Mouse (Mus musculus): ENCODE results near the gene Lrmda. TPM values are rescaled to one million over a fixed set of nuclear protein-coding genes. Genes with fewer than 3 reads are reported as not detected.

Gene Lrmda
- polyA plus RNA-seq, 1 experiment: 0.14 TPM

- DNase-seq (ENCODE audit: extremely low spot score in 1 of 2, low spot score in 1 of 2): no peak
These were observed 945.5 kb downstream of the Lrmda start for GRCm38 (mm10) chr14:22964796-22965660.

DNA sequence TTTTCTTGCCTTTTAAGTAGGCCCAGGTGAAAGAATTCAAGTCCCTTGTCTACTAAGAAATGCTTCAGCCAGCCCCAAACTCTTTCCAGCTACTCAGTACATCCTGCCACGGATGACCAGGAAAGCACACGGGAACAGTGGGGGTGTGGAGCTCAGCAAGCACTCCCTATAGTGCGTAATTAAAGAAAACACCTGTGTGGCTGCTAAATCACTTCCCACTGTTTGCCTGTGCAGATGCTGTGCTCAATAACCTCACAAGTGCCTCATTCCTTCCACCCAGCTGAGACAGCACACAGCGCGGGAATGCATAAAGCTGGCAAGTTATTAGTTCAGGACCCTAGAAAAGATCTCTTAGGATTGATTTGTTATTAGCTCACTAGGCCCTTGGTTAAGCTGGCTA lies 949.2 kb downstream of the Lrmda start:
- no peak for DNase-seq (ENCODE audit: extremely low spot score in 1 of 2, low spot score in 1 of 2)

DNA sequence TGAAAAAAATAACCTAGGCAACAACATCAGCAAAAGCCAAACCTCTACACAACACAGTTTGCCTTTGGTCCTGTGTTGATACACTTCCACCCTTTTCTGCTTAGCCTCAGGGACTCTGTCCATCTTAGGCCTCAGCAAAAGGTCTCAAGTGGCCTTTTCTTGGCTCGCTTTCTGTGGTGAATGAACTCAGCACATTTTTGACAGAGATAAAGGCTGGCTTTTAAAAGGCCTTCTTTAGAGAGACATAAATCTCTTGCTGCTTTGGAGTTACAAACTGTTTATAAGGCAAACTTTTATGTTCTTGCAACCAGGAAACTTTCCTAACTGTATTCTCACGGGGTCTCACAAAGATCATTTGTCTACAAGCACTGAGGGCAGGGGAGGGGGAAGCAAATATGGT lies 967.2 kb downstream of the Lrmda start:
- DNase-seq (ENCODE audit: extremely low spot score in 1 of 2, low spot score in 1 of 2): no peak

DNA sequence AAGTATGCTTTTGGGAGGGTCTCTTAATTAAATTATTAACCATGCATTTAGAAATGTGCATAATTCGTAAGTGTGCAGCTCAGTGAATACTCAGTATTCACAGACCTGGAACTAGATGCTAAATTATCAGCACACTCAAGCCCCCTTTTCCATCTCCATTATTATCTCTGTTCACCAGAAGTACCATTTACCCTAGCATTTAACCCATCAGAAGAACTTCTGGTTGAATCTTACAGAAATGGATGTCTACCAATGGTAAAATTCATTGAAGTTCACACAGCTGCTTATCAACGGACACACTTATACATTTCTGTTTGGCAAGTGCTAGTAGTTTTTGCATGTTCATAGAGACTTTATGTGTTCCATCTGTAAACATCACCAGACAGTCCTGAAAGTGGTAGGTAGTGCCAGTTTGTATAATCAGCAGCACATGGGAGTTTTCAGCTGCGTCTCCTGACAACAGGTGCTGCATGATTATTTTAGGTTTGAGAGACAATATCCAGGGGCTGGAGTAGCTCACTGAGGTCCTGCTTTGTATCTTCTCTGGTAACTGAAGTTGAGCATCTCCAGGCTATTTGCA lies 968.7 kb downstream of the Lrmda start:
- DNase-seq (ENCODE audit: extremely low spot score in 1 of 2, low spot score in 1 of 2): no peak

DNA sequence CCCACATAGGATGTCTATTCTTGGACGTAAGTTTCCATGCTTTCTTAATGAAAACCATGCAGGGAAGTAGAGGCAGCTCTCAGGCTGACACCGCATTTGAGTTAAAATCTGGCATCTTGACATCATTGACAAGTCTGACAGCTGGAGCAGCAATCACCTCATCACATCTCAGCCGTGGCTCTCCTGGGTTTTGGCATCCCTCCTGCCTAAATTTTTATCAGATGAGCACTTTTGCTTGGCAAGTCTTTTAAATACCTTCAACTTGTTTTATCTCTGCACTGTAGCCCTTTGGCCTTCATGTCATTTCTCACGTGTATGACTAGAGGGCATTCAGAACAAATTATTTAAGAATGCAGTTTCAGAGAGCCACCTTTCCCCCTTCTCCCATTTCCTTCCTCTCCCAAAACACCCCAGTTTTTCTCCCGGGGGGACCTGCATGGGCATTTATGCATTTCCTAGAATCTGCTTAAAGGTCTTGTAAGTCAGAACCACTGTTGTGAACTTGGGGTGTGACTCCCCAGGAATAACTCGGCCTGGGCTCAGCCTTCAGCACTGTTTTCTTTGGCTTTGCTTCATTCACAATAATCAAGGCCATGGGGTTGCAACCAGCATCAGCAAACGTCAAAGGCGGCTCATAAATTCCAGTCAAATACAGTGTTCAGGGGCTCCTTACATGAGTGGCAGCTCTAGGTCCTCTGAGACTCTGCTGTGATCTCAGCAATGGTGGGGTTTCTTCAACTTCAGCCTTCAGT lies 975.8 kb downstream of the Lrmda start:
- no peak for DNase-seq (ENCODE audit: extremely low spot score in 1 of 2, low spot score in 1 of 2)

GRCm38 (mm10) chr14:22998906-22999305 lies 979.4 kb downstream of the Lrmda start:
- no peak for DNase-seq (ENCODE audit: extremely low spot score in 1 of 2, low spot score in 1 of 2)

DNA sequence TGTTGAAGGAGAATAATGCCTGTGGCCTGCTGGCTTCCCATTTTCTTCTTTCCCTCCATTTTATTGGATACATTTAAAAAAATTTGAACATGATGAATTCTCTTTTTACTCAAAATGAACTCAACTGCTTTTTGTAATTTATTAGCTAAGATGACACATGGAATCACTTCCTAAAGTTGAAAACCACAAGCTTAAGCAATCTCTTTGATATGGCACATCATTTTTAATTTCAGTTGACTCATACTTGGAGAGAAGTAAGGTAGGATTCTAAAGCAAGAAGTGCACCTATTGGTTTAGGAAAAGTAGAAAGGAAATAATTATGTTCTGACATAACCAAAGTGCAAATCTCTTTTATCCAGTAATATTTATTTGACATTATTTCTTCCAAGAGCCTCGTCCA lies 992.5 kb downstream of the Lrmda start:
- DNase-seq (ENCODE audit: extremely low spot score in 1 of 2, low spot score in 1 of 2): no peak

DNA sequence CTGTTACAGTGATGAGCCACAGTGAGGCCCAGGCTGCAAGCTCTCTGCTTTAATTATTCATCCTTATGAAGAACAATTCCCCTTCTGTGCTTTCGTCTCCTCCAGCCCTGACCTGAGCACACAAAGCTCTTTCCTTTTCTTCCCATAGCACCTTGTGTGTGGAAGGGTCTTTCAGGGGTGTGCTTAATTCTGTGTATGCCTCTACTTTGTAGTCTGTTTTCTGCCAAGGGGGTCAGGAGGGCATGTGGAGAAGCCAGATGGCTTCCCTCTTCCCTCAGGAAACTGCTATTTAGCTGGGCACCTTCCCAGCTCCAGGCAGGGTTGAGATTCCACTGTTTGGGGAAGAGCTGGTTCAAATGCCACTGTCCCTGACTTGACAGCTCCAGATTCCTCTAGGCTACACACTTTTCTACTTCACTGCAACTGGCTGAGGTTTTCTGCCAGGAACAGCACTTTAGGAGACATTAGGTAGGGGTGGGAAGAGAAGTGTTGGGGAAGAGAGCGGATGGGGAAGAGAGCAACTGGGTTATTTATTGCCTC lies 995.3 kb downstream of the Lrmda start:
- peak in 1 of 2 experiments; percentile 3 for DNase-seq (ENCODE audit: extremely low spot score in 1 of 2, low spot score in 1 of 2)

DNA sequence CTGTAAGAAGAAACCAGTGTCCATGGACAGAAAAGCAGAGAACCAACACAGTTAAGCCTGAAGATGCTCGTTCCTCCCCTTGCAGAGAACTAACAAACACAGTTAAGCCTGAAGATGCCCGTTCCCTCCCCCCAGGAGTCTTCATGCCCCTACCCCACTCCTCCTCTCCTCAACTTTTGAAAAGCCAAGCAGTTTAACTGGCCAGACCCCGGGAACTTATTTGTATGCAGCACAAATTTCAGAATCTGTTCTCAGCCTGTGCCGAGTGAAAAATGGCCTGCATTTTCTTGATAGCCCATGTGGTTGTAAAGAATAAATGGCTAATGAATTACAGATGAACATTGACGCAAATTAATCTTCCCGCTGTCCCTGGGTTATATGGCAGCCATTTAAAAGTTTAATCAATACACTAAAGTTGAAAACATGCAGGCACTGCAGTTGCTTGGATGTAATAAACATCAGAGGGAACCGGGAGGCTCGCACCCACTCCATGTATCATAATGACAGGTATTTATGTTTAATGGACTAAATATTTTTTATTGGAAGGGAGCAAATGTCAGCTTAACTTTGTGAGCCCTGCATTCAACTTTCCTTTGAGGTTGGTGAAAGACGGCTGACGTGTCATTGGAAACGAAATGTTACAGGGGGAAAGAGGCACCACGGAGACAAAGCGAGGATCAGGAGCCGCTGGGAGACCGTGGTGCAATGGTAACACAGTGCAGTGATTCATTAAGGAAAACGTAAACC lies 996.0 kb downstream of the Lrmda start:
- DNase-seq (ENCODE audit: extremely low spot score in 1 of 2, low spot score in 1 of 2): peak in 1 of 2 experiments; percentile 2

DNA sequence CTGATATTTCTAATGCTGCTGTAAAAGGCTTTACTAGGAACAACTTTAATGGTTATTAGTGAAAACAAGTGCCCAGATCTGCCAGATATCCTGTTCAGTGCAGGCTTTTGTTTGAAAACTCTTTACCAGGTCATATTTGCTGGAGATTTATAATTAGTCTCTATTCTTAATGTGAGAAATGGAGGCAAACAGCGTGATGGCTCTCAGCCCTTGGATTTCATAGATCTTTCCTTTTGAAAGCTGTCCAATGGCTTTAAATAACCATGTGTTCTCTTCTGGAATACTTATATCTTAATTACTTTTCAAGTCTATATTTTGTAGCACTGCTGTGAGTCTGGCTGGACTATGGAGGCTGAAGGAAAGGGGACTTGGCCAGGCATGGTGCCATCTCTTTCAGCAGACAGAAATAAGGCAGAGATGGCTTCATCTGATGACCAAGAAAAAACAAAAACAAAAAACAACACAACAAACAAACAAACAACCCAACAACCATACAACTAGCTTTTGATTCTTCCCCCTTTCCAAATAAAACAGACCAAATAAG lies 996.6 kb downstream of the Lrmda start:
- DNase-seq (ENCODE audit: extremely low spot score in 1 of 2, low spot score in 1 of 2): no peak

DNA sequence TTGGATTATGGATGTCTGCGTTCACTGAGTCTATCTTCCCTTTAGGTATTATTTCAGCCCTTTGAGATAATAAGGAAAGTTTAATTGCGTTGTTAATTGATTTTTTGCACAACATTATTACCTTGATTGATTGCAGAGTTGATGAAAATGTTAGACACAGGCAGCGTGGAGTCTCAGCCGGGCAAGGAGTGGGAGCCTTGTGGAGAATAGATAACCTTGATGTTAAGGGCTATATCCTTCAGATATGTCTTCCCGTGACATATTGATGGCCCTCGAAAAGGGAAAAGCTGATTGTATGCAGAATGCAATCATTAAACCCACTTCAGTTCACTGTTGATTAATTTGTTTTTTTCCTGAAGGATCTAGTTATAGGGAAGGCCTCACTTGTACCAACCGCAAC lies 1021.5 kb downstream of the Lrmda start:
- DNase-seq (ENCODE audit: extremely low spot score in 1 of 2, low spot score in 1 of 2): no peak

DNA sequence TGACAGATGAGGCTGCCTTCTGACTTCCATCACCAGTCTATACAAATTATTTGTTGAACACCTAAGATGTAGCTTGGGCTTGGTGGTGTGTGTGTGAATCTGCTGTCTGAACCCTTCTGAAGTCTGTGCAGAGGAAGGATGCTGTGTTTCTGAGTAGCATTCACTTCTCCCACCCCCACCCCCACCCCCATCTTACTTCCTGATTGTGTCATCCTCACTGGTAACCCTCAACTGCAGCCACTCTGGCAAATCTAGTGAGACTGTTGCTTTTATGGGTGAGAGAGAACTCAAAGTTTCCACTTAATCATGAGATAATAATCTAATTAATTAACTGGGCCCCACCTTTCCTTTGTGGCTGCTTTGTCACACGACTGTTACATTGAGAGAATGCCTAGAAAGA lies 1025.8 kb downstream of the Lrmda start:
- DNase-seq (ENCODE audit: extremely low spot score in 1 of 2, low spot score in 1 of 2): no peak

DNA sequence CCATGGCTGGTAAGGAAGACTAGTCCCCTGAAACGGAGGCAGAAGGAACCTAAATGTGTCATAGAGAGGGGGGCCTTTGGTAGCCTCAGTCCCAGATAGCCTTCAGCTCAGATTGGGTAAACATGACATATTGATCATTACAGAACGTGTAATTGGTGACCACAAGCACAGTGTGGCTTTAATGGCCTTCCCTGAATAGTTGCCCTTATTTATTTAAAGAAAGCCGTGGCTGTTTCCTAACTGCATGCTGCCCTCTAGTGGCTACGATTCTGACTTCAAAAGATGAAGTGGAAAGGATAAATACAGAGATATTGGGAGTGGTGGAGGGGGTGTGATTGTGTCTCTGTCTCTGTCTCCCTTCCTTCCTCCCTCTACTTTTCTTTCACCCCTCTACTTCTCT lies 1026.8 kb downstream of the Lrmda start:
- DNase-seq (ENCODE audit: extremely low spot score in 1 of 2, low spot score in 1 of 2): peak; percentile 28 to 88

DNA sequence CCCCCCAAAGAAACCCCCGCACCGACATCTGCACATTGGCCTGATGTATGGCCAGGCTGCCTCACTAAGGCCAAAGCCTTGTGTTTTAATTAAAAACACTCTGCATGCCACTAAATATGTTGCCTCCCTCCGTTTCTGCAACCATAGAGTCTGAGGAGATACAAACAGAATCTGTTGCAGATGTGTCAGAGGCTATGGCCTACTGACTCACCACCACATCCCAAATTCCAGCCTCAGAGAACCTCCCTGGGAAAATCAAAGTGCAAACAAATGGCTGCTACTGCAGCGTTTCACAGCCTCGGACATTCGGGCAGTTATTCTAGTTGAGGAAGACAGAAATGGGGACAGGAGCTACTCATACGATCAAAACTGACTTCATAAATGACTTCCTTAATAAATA lies 1031.9 kb downstream of the Lrmda start:
- no peak for DNase-seq (ENCODE audit: extremely low spot score in 1 of 2, low spot score in 1 of 2)

DNA sequence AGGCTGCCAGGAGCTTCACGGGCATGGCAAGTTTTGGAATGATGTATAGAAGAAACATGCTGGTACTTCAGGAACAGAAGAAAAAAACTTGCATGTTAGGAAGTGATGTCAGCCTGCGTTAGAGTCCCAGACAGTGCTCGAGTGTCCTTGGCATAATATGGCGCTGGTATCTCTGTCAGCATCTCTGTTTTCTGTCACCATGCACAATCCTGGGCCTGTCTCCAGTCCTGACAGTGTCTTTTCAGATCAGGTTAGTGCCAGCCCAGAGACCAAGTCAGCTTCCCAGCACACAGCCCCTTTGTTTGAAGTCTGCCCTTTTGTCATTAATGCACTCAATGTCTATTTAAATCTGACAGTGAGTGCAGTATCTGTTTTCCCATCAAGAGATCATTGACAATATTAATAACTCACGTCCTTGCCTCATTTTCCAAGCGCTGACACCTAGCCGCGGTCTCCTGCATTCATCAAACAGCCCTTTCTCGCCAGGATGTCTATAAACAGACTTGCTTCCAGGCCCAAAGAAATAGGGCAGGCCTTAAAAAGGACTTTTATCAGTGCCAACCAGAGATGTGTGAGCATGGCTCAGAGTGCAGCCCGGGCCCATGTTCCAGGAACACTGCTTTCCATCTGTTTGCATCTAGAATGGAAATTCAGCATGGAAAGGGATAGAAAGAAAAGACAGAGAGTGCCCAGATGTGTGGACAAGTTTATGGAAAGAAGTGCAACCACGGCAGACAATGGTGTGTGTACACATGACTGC lies 1033.5 kb downstream of the Lrmda start:
- no peak for DNase-seq (ENCODE audit: extremely low spot score in 1 of 2, low spot score in 1 of 2)

GRCm38 (mm10) chr14:23057228-23057976 lies 1037.9 kb downstream of the Lrmda start:
- DNase-seq (ENCODE audit: extremely low spot score in 1 of 2, low spot score in 1 of 2): no peak

- DNase-seq (ENCODE audit: extremely low spot score in 1 of 2, low spot score in 1 of 2): no peak
These were observed 1038.5 kb downstream of the Lrmda start for GRCm38 (mm10) chr14:23057987-23058386.

DNA sequence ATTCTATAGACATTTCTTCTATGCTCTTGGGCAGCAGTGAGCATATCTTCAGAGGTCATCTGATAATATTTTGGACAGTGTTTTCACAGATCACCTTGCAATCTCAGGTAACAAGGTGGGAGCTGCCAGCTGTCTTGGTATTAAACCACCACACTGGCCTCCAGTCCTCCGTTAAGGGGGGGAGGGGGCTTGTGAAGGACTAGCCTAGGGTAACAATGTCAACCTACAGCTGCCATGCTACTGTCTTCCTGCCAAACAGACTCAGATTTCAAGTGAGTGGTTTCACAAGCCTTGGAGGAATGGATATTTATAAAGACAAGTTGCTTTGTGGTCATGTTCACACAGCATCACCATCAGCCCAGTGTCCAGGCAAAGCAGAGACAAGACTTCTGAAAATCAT lies 1059.2 kb downstream of the Lrmda start:
- no peak for DNase-seq (ENCODE audit: extremely low spot score in 1 of 2, low spot score in 1 of 2)

- DNase-seq (ENCODE audit: extremely low spot score in 1 of 2, low spot score in 1 of 2): no peak
These were observed 1064.8 kb downstream of the Lrmda start for GRCm38 (mm10) chr14:23084241-23084773.

Measured in frontal cortex, adult 2 months (tissue).